Mouse (Mus musculus) kidney, postnatal 4 days (tissue): Measurements from ENCODE around the gene P2ry13.

Experiments used
- DNase-seq, 2 experiments: peaks; one replicate each; pipeline ENCODE4 v3.0.0; 2021; ENCODE audit warnings: mixed read lengths in 2 of 2

P2ry13 gene

DNA sequence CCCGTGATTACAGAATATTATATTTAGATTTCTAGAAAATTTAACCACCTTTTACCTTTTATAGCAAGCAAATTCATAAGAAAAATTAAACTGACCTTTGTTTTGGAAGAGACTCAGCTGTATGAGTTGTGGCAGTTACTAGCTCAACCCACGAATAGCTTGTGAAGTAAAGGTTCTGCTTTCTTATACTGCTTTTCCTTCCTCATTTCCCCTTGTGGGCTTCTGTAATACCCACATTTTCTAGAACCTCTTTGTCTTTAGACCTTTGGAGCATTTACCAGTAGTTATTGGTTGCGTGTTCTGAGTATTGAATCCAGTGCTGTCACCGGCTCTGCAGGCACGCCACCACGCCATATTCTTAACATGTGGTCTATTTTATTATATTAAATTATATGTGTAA, at the start of gene P2ry13:
TSS of gene P2ry13 (minus strand) at position 156 of the 400 bp plus-strand sequence.
- DNase-seq = no peak

DNA sequence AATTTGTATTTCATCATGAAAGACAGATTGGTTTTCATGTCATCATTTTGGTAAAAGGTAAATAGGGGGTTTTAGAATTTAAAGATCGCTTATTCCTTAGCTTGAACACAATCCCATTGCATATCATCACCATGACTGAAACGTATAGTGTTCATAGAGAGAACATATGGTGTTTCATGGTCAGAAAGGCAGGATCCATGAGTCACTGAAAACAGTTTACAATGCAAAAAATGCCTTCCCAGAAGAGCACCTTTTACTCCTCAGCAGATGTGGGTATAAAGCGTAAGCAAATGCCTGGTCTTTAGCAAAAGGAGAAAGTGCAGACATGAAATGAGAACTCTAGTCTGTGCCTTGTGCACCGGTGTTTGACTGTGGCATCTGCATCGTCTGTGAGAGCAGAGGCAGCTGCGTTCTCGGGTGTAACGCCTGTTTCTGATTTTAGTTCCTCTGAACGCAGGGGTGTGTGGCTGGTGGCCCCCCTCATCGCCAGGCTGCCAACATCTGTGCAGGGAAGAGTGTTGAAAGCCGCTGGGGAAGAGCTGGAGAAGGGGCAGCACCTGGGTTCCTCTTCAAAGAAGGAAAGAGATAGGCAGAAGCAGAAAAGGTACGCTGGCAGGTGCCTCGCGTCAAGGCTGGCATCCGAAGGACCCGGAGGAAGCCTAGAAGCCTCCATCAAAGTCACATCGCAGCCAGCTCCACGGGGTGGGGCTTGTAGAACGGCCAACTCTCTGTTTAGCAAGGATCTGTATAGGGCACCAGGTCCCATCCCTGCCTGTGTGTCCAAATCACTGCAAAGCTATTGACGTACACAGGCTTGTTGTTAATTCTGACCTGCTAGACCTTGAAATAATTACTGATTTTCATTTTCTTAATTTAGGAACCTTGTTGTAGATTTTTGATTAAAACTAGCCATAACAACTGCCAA, 47.3 kb upstream of the P2ry13 start:
- no peak for DNase-seq

DNA sequence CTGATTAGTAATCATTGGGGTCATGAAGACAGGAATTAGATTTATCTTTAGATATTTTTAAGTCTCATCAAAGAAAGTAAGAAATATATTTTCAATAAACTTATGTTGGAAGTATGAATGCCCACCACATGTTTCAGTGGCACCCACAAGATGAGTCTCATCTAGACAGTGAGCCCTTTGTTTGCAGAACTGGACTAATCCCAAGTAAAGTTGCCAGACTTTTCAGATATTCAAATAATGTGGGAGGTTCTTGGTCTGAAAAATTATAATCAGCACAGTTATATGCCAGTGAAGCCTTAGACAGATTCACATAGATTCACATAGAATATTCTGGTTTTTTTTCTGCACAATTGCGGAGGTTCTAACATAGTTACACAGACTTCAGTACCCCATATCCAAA, 39.8 kb upstream of the P2ry13 start:
- no peak for DNase-seq

GRCm38 (mm10) chr3:59248031-59248430, 37.3 kb upstream of the P2ry13 start:
- no peak for DNase-seq

DNA sequence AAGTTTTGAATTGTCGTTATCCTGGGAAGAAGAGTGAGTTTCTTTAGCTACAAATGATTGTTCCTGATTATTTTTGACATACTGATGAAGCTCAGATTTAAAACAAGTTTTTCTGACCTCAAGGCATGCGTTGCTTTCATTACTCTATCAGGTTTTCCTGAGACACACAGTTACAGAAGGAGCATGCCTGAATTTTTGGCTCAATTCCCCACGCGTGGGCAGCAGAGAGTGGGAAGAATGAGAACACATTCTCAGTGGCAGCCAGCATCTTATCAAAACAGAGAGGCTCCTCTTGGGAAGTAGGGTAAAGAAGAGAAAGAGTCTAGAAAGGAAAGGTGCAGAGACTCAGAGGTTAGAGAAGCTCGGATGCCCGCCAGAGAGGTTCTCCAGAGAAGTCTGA, 32.7 kb upstream of the P2ry13 start:
- DNase-seq = peak; percentile 40 to 55

DNA sequence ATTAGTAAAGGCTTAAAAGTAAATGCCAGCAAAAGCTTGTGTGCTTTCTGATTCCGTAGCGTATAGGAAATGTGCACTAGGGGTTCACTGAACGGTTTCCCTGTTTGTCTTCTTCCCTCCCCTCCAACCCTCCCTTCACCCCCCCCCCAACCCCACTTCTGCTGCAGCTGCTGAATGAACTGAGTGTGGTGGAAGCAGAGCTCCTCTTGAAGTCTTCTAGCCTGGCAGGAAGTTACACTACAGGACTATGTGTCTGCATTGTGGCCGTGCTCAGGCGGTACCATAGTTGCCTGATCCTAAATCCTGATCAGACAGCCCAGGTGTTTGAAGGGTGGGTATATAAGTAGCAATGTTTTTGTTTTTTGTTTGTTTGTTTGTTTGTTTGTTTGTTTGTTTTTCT, 24.2 kb upstream of the P2ry13 start:
- no peak for DNase-seq

GRCm38 (mm10) chr3:59230912-59231311, 20.2 kb upstream of the P2ry13 start:
- no peak for DNase-seq

DNA sequence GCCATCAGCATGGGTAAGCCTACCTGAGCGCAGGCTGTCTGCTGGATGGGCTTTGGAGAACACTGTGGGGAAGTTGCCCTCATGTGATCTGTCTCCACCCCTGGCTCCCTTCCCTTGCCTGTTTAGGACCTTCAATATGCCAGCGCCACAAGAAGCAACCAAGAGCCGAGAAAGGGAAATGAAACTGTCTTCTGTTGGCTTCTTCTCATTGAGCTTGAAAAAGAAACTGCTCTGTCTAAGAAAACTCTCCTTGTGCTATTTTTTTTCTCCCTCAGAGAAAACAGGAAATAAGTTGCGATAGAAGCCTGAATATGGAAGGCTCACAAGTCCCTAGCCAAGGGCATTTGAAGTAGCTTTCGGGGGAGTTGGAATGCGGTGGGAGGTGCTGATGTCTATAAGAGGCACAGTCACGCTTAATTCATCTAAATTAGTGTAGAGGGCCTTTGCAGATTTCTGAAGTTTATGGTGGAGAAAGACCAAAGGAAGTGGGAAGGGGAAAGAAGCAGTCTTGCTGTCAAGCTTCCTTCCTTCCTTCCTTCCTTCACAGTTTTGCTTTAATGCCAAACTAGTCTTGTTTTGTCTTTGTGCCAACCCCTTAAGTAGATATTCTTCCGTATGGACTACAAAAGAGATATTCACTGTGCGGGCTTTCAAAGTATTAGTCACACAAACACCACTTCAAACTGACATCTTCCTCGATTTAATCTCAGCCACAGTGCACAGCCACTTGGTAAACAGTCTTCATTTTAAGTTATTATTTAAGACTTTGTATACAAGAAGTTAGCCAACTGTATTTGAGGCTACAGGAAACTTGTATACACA, 18.3 kb upstream of the P2ry13 start:
- peak; percentile 40 to 65 for DNase-seq

GRCm38 (mm10) chr3:59227696-59228095, 17.0 kb upstream of the P2ry13 start:
- DNase-seq = no peak

DNA sequence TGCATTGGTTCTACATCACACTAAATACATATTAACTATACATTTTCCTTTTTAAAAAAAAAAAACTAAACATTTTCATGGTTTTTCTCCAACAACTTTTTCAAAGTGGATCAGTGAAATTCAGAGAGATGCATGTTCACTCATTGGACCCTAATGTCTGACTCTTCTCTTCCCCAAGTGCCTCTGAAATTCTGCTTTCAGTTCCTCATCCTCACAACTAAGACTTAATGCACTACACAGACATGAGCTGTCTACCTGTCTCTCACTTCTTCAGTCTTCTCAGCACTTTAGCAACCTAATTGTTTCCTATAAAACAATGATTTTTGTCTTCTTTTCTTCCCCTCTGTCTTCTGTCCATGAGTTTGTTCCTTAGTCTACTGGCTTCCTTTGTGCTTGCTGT, 14.7 kb upstream of the P2ry13 start:
- no peak for DNase-seq

- no peak for DNase-seq
Observed at GRCm38 (mm10) chr3:59222303-59222702, 11.6 kb upstream of the P2ry13 start.

- DNase-seq = no peak
Observed at GRCm38 (mm10) chr3:59219326-59219725, 8.6 kb upstream of the P2ry13 start.

GRCm38 (mm10) chr3:59217211-59217610, 6.5 kb upstream of the P2ry13 start:
- no peak for DNase-seq

GRCm38 (mm10) chr3:59212404-59212803, 1.7 kb upstream of the P2ry13 start:
- DNase-seq = no peak

DNA sequence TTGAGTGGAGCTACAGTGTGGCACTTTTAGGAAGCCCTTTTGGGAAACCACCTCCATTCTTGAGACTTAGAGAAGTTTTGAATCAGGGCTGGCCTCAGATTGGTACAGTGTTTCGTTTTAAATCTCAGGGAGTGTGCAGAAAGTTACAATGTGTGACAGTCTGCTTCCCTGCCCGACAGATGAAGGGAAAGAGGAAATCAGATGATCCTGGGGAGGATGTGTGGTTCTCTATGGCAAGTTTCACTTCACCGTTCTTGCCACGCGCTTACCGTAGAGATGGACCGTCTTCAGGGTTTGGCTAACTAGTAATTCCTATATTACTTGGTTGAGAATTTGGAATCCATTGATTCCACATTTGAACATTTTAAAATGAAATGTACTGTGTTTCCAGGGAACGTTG, 1.1 kb upstream of the P2ry13 start:
- DNase-seq = no peak

GRCm38 (mm10) chr3:59210089-59210488, 593 bp downstream of the P2ry13 start:
- no peak for DNase-seq

DNA sequence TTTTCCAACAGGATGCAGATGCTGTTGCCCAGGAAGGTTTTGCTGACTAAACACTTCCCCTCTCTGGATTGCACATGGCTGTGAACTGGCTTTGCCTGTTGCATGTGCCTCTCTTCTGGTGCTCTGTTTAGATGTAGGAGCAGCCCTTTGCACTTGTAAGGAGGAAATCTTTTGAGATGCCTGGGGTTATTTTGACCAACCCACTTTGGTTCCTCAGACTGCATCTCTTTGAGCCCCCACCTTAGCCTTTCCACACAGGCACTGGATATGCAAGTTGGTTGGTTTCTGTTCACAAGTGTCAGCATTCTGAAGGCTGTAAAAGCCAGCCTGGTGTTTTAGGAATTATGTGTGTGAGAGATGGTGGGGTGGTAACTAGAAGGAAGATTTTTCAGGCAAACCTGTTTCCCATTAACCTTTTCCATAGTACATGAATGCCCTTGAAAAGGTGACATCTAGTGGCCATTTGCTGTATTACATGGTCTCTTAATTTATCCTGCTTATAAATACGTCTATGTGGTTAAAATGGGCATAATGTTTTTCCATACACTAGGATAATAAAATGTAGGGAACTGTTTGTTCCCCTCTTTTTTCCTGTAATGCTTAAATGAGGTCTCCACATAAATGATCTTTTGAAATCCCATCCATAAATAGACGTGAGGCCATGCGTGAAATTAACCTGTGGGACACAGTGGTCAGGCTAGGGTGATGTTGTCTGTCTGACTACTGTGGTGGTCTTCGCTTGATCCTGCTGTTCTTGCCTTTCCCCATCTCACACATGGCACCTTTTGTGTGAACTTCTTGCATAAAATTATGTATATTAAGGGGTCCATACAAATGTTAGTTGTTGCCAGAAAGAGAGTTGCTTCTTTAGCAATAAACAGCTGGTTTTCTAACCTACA, 1.8 kb downstream of the P2ry13 start:
- no peak for DNase-seq

DNA sequence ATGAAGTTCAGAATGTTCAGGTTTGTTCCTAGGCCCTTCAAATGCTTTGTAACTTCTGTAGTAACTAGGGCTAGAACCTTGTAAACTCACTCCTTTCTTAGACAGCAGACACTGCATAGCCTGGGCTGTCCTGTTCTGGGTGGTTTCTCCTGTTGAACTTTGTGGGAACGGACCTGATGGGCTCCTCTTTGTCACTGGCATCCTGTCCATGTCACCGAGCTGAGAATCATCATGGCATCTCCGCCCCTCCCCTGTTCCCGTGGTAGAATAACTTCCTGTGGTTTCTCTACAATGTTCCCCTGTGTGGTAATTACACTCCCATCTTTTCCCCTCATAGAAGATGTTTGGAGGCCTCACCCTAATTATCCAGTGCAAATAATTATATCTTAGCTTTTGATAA, 4.7 kb downstream of the P2ry13 start:
- DNase-seq = no peak

GRCm38 (mm10) chr3:59204719-59205503, 5.8 kb downstream of the P2ry13 start:
- DNase-seq = no peak

DNA sequence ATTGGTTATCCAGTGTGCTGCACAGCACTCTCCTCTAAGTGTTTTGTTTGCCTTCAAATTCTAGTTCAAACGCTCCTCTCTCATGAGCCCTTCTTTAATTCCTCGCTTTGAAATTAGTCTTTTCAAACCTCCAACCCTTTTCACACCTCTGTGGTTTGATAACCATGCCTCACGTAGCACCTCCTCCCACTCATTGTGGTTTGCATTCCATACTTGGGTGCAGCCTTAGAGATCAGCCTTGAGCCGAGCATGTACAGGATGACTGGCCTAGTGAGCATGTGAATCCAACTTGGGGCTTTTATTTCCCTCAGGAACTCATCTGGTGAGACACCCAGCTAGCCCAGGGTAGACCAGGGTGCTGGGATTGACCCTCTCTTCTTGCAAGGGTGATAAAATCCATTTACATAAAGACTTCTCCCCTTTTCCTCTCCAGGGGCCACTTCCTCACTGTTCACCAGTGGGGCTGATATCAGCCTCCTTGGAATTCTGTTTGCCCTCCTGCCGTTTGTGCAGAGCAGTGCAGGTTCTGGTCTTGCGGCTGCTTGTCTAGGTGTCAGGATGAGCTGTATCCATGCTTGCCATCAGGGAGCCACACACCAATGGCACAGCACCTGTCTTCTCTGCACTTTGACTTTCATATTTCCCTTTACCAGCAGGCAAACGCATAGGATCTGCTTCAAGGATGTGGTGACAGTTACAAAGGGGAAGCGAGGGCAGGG, 6.7 kb downstream of the P2ry13 start:
- no peak for DNase-seq

GRCm38 (mm10) chr3:59197329-59197948, 13.2 kb downstream of the P2ry13 start:
- no peak for DNase-seq
